11 mouse cellular contexts compared by ENCODE assay signal in genomic region chr1:64284656-64285055, GRCm38 (mm10).
"Had no signal": no experiment of that assay in that cellular context is flagged by ENCODE, and none has a peak within 500 bp of the region (broad histone marks: within the 10 kb centered on the region; RNA-seq: fewer than 3 reads in every experiment).

No protein-coding gene starts in this region.

- H3K36me3 ChIP-seq: liver, embryonic 13.5 days had no signal

- H3K9ac ChIP-seq: liver, embryonic 13.5 days had no signal

- H3K27ac ChIP-seq: left cerebral cortex, adult 2 months; liver, embryonic 13.5 days had no signal

- DNase-seq: kidney, postnatal 36 days; layer of hippocampus, postnatal 36 days; liver, embryonic 13.5 days; lung, adult 2 months; lung, postnatal 14 days; lung, postnatal 4 days; midbrain, embryonic 14.5 days; thymus, adult 18-20 months; thymus, postnatal 36 days had no signal

- H3K27me3 ChIP-seq: liver, embryonic 13.5 days had no signal

- H3K4me1 ChIP-seq: liver, embryonic 13.5 days had no signal

- H3K4me2 ChIP-seq: liver, embryonic 13.5 days; midbrain, embryonic 11.5 days had no signal

- H3K9me3 ChIP-seq: liver, embryonic 13.5 days had no signal

- H3K4me3 ChIP-seq: left cerebral cortex, adult 2 months; liver, embryonic 13.5 days had no signal
